Mouse (Mus musculus): ENCODE data around the gene Asb17. TPM values are rescaled to one million over a fixed set of nuclear protein-coding genes. Genes with fewer than 3 reads are reported as not detected.

Gene Asb17
- total and polyA plus RNA-seq, 3 experiments = not detected

- H3K4me3 ChIP-seq = no peak overlapping the region
- H3K27me3 ChIP-seq (ENCODE audit: control insufficient read depth, insufficient read depth, low read length) = no peaks in the 10 kb centered on the region
- no peak overlapping the region for H3K9ac ChIP-seq (ENCODE audit: low read depth, low read length)
- H3K79me2 ChIP-seq (replicated peaks; ENCODE audit: control insufficient read depth, insufficient read depth, low read length) = no peaks in the 10 kb centered on the region
- no peak for DNase-seq
- H3K4me1 ChIP-seq (ENCODE audit: control insufficient read depth, insufficient read depth, low read length) = no peaks in the 10 kb centered on the region
- WGBS = 92% methylated on average over 8 of the region's 8 CpGs
- no peak for TF ChIP-seq CTCF (IDR thresholded peaks at IDR 0.05)
- no peak for TF ChIP-seq EP300 (IDR thresholded peaks at IDR 0.05; ENCODE audit: insufficient read depth, low read depth, low read length)
- TF ChIP-seq POLR2A (IDR thresholded peaks at IDR 0.05; ENCODE audit: insufficient read depth, low read depth, low read length) = no peak
- H3K27ac ChIP-seq = no peak overlapping the region
- intact Hi-C loops (cut with DNase I) = no loop called here
- no peaks in the 10 kb centered on the region for H3K36me3 ChIP-seq (ENCODE audit: control insufficient read depth, insufficient read depth, low read length)
Measured at GRCm38 (mm10) chr3:153814026-153814425, 30.0 kb upstream of the Asb17 start.

GRCm38 (mm10) chr3:153817376-153817890 lies 26.6 kb upstream of the Asb17 start:
- DNase-seq = no peak
- Histone ChIP-seq H3K27ac (no peak overlapping the region), H3K4me3 (no peak overlapping the region), H3K9ac (ENCODE audit: low read depth, low read length) (no peak overlapping the region), H3K27me3 (ENCODE audit: control insufficient read depth, insufficient read depth, low read length) (no peaks in the 10 kb centered on the region), H3K36me3 (ENCODE audit: control insufficient read depth, insufficient read depth, low read length) (no peaks in the 10 kb centered on the region), H3K79me2 (replicated peaks; ENCODE audit: control insufficient read depth, insufficient read depth, low read length) (no peaks in the 10 kb centered on the region), H3K4me1 (ENCODE audit: control insufficient read depth, insufficient read depth, low read length) (no peaks in the 10 kb centered on the region)
- TF ChIP-seq POLR2A (IDR thresholded peaks at IDR 0.05; ENCODE audit: insufficient read depth, low read depth, low read length) = no peak
- no peak for TF ChIP-seq EP300 (IDR thresholded peaks at IDR 0.05; ENCODE audit: insufficient read depth, low read depth, low read length)
- TF ChIP-seq CTCF (IDR thresholded peaks at IDR 0.05) = no peak
- WGBS = 85% methylated on average over 9 of the region's 9 CpGs
- intact Hi-C loops (cut with DNase I) = no loop called here

GRCm38 (mm10) chr3:153818723-153819122 lies 25.3 kb upstream of the Asb17 start:
- no peak for DNase-seq
- no peaks in the 10 kb centered on the region for H3K4me1 ChIP-seq (ENCODE audit: control insufficient read depth, insufficient read depth, low read length)
- H3K4me3 ChIP-seq = no peak overlapping the region
- no peak overlapping the region for H3K27ac ChIP-seq
- 93% methylated on average over 3 of the region's 3 CpGs for WGBS
- H3K79me2 ChIP-seq (replicated peaks; ENCODE audit: control insufficient read depth, insufficient read depth, low read length) = no peaks in the 10 kb centered on the region
- intact Hi-C loops (cut with DNase I) = no loop called here
- H3K9ac ChIP-seq (ENCODE audit: low read depth, low read length) = no peak overlapping the region
- no peaks in the 10 kb centered on the region for H3K36me3 ChIP-seq (ENCODE audit: control insufficient read depth, insufficient read depth, low read length)
- H3K27me3 ChIP-seq (ENCODE audit: control insufficient read depth, insufficient read depth, low read length) = no peaks in the 10 kb centered on the region
- no peak for TF ChIP-seq EP300 (IDR thresholded peaks at IDR 0.05; ENCODE audit: insufficient read depth, low read depth, low read length)
- no peak for TF ChIP-seq POLR2A (IDR thresholded peaks at IDR 0.05; ENCODE audit: insufficient read depth, low read depth, low read length)
- no peak for TF ChIP-seq CTCF (IDR thresholded peaks at IDR 0.05)

GRCm38 (mm10) chr3:153819438-153819837 lies 24.6 kb upstream of the Asb17 start:
- H3K36me3 ChIP-seq (ENCODE audit: control insufficient read depth, insufficient read depth, low read length) = no peaks in the 10 kb centered on the region
- H3K79me2 ChIP-seq (replicated peaks; ENCODE audit: control insufficient read depth, insufficient read depth, low read length) = no peaks in the 10 kb centered on the region
- intact Hi-C loops (cut with DNase I) = no loop called here
- TF ChIP-seq POLR2A (IDR thresholded peaks at IDR 0.05; ENCODE audit: insufficient read depth, low read depth, low read length) (no peak), EP300 (IDR thresholded peaks at IDR 0.05; ENCODE audit: insufficient read depth, low read depth, low read length) (no peak), CTCF (IDR thresholded peaks at IDR 0.05) (no peak)
- WGBS = 88% methylated on average over 9 of the region's 9 CpGs
- no peak overlapping the region for H3K4me3 ChIP-seq
- no peak overlapping the region for H3K27ac ChIP-seq
- DNase-seq = no peak
- no peaks in the 10 kb centered on the region for H3K27me3 ChIP-seq (ENCODE audit: control insufficient read depth, insufficient read depth, low read length)
- H3K4me1 ChIP-seq (ENCODE audit: control insufficient read depth, insufficient read depth, low read length) = no peaks in the 10 kb centered on the region
- H3K9ac ChIP-seq (ENCODE audit: low read depth, low read length) = no peak overlapping the region

- Histone ChIP-seq H3K4me1 (ENCODE audit: control insufficient read depth, insufficient read depth, low read length) (no peaks in the 10 kb centered on the region), H3K36me3 (ENCODE audit: control insufficient read depth, insufficient read depth, low read length) (no peaks in the 10 kb centered on the region), H3K27me3 (ENCODE audit: control insufficient read depth, insufficient read depth, low read length) (no peaks in the 10 kb centered on the region), H3K9ac (ENCODE audit: low read depth, low read length) (no peak overlapping the region), H3K79me2 (replicated peaks; ENCODE audit: control insufficient read depth, insufficient read depth, low read length) (no peaks in the 10 kb centered on the region), H3K27ac (no peak overlapping the region), H3K4me3 (no peak overlapping the region)
- 52% methylated on average over 11 of the region's 11 CpGs for WGBS
- TF ChIP-seq POLR2A (IDR thresholded peaks at IDR 0.05; ENCODE audit: insufficient read depth, low read depth, low read length) (no peak), EP300 (IDR thresholded peaks at IDR 0.05; ENCODE audit: insufficient read depth, low read depth, low read length) (no peak), CTCF (IDR thresholded peaks at IDR 0.05) (no peak)
- DNase-seq = no peak
- intact Hi-C loops (cut with DNase I) = no loop called here
Measured at GRCm38 (mm10) chr3:153823671-153824515, 20.1 kb upstream of the Asb17 start.

GRCm38 (mm10) chr3:153825197-153825596 lies 18.8 kb upstream of the Asb17 start:
- H3K9ac ChIP-seq (ENCODE audit: low read depth, low read length) = no peak overlapping the region
- no peak for DNase-seq
- 78% methylated on average over 10 of the region's 10 CpGs for WGBS
- H3K4me1 ChIP-seq (ENCODE audit: control insufficient read depth, insufficient read depth, low read length) = no peaks in the 10 kb centered on the region
- H3K79me2 ChIP-seq (replicated peaks; ENCODE audit: control insufficient read depth, insufficient read depth, low read length) = no peaks in the 10 kb centered on the region
- H3K27me3 ChIP-seq (ENCODE audit: control insufficient read depth, insufficient read depth, low read length) = no peaks in the 10 kb centered on the region
- H3K27ac ChIP-seq = no peak overlapping the region
- H3K4me3 ChIP-seq = no peak overlapping the region
- TF ChIP-seq CTCF (IDR thresholded peaks at IDR 0.05) = no peak
- TF ChIP-seq EP300 (IDR thresholded peaks at IDR 0.05; ENCODE audit: insufficient read depth, low read depth, low read length) = no peak
- TF ChIP-seq POLR2A (IDR thresholded peaks at IDR 0.05; ENCODE audit: insufficient read depth, low read depth, low read length) = no peak
- intact Hi-C loops (cut with DNase I) = no loop called here
- no peaks in the 10 kb centered on the region for H3K36me3 ChIP-seq (ENCODE audit: control insufficient read depth, insufficient read depth, low read length)
